Mouse (Mus musculus) olfactory bulb, adult 2 months (tissue): ENCODE results near the gene Astn1.

ENCODE experiments used
- CTCF ChIP-seq: fragments of 200-500 bp; IDR thresholded peaks from 2 replicates; pipeline ENCODE4 v1.5.1; 2012; ENCODE audit warnings: low read depth, mild to moderate bottlenecking, low read length, moderate library complexity; ENCODE audit not compliant: insufficient read depth
- POLR2A ChIP-seq: fragments of 200-500 bp; IDR thresholded peaks from 2 replicates; pipeline ENCODE4 v1.6.1; 2012; ENCODE audit warnings: mild to moderate bottlenecking, low read depth, low read length, moderate library complexity; ENCODE audit not compliant: insufficient read depth

DNA sequence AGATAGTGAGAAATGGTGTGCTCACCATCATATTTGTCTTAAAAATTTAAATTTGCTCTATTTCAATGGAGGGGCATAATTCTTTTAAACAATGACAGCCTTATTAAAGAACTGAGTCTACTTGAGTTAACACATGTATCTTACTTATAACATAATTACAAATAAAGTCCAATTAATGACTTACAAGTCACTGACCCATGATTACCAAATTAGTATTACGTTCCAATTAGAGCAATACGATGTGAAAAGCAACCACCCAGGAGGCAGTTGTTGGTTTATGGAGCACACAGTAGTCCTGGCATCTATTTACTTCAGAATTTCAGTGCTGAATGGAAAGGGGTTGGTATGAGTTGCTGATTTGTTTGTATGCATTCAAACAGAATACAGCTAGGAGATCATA, 237.4 kb downstream of the Astn1 start:
- no peak for TF ChIP-seq CTCF
- no peak for TF ChIP-seq POLR2A
